Mouse (Mus musculus) C2C12 (cell line): ENCODE measurements at regions not wholly inside any gene's neighbourhood (a gene's known extent, or its start where the extent isn't known, plus 50 kb on each side); places are given as distances from the start of the nearest gene placed in this dataset.

Experiments used
- CEBPB ChIP-seq: IDR thresholded peaks from one replicate; pipeline ENCODE4 v1.6.1; 2011; ENCODE audit warnings: low read depth, mild to moderate bottlenecking, control low read depth, moderate library complexity
- CTCF ChIP-seq: IDR thresholded peaks from one replicate; pipeline ENCODE4 v1.5.1; 2011; ENCODE audit not compliant: control insufficient read depth, insufficient read depth, insufficient read length
- FOSL1 ChIP-seq: IDR thresholded peaks from one replicate; pipeline ENCODE4 v1.8.0; 2011; ENCODE audit warnings: mild to moderate bottlenecking, low read length; ENCODE audit not compliant: poor library complexity, insufficient read depth, severe bottlenecking
- USF1 ChIP-seq: IDR thresholded peaks from one replicate; pipeline ENCODE4 v1.6.1; 2011; ENCODE audit warnings: low read depth, mild to moderate bottlenecking, control low read depth, moderate library complexity

- TF ChIP-seq CTCF (no peak), FOSL1 (no peak), USF1 (no peak), CEBPB (no peak)
Measured at GRCm38 (mm10) chr7:77858436-77858835, 879.4 kb downstream of the Ntrk3 start.
